Mouse (Mus musculus): ENCODE data around the gene Hoxc4. TPM values are rescaled to one million over a fixed set of nuclear protein-coding genes. Genes with fewer than 3 reads are reported as not detected.

The Hoxc4 gene
- polyA plus RNA-seq, 1 experiment from 2014 or later = not detected

GRCm38 (mm10) chr15:103060021-103060340, 41.2 kb downstream of the Hoxc4 start:
- no peak overlapping the region for H3K4me2 ChIP-seq (ENCODE audit: low read length)
- no peaks in the 10 kb centered on the region for H3K4me1 ChIP-seq (ENCODE audit: control insufficient read depth, insufficient read depth, low read length)
- no peak overlapping the region for H3K27ac ChIP-seq (ENCODE audit: low read length)
- peaks cover 83% of the 10 kb centered on the region for H3K27me3 ChIP-seq (ENCODE audit: control insufficient read depth, insufficient read depth, low read depth, low read length)
- WGBS = 3% methylated on average over 11 of the region's 11 CpGs
- no peak overlapping the region for H3K4me3 ChIP-seq (ENCODE audit: low read depth, low read length)
- ATAC-seq = no peak
- no peaks in the 10 kb centered on the region for H3K36me3 ChIP-seq (ENCODE audit: control insufficient read depth, insufficient read depth, low read length)
- H3K9me3 ChIP-seq (replicated peaks; ENCODE audit: control insufficient read depth, low read length, poor library complexity, severe bottlenecking) = no peaks in the 10 kb centered on the region
- no peak overlapping the region for H3K9ac ChIP-seq (ENCODE audit: low read depth, low read length)

GRCm38 (mm10) chr15:103060341-103061130, 41.8 kb downstream of the Hoxc4 start:
- H3K9me3 ChIP-seq (replicated peaks; ENCODE audit: control insufficient read depth, low read length, poor library complexity, severe bottlenecking) = no peaks in the 10 kb centered on the region
- no peaks in the 10 kb centered on the region for H3K36me3 ChIP-seq (ENCODE audit: control insufficient read depth, insufficient read depth, low read length)
- H3K4me2 ChIP-seq (ENCODE audit: low read length) = no peak overlapping the region
- ATAC-seq = no peak
- H3K27me3 ChIP-seq (ENCODE audit: control insufficient read depth, insufficient read depth, low read depth, low read length) = peaks cover 83% of the 10 kb centered on the region
- no peaks in the 10 kb centered on the region for H3K4me1 ChIP-seq (ENCODE audit: control insufficient read depth, insufficient read depth, low read length)
- no peak overlapping the region for H3K4me3 ChIP-seq (ENCODE audit: low read depth, low read length)
- H3K27ac ChIP-seq (ENCODE audit: low read length) = no peak overlapping the region
- H3K9ac ChIP-seq (ENCODE audit: low read depth, low read length) = no peak overlapping the region
- under 1% methylated on average over 36 of the region's 36 CpGs for WGBS

- Histone ChIP-seq H3K4me3 (ENCODE audit: low read depth, low read length) (no peak overlapping the region), H3K4me2 (ENCODE audit: low read length) (no peak overlapping the region), H3K27me3 (ENCODE audit: control insufficient read depth, insufficient read depth, low read depth, low read length) (peaks cover 84% of the 10 kb centered on the region), H3K9ac (ENCODE audit: low read depth, low read length) (no peak overlapping the region), H3K36me3 (ENCODE audit: control insufficient read depth, insufficient read depth, low read length) (no peaks in the 10 kb centered on the region), H3K27ac (ENCODE audit: low read length) (no peak overlapping the region), H3K4me1 (ENCODE audit: control insufficient read depth, insufficient read depth, low read length) (no peaks in the 10 kb centered on the region), H3K9me3 (replicated peaks; ENCODE audit: control insufficient read depth, low read length, poor library complexity, severe bottlenecking) (no peaks in the 10 kb centered on the region)
- no peak for ATAC-seq
- 1% methylated on average over 30 of the region's 30 CpGs for WGBS
Measured at GRCm38 (mm10) chr15:103061131-103061825, 42.5 kb downstream of the Hoxc4 start.

- Histone ChIP-seq H3K27me3 (ENCODE audit: control insufficient read depth, insufficient read depth, low read depth, low read length) (peaks cover 83% of the 10 kb centered on the region), H3K27ac (ENCODE audit: low read length) (no peak overlapping the region), H3K9ac (ENCODE audit: low read depth, low read length) (no peak overlapping the region), H3K4me2 (ENCODE audit: low read length) (no peak overlapping the region), H3K9me3 (replicated peaks; ENCODE audit: control insufficient read depth, low read length, poor library complexity, severe bottlenecking) (no peaks in the 10 kb centered on the region), H3K4me3 (ENCODE audit: low read depth, low read length) (no peak overlapping the region), H3K4me1 (ENCODE audit: control insufficient read depth, insufficient read depth, low read length) (no peaks in the 10 kb centered on the region), H3K36me3 (ENCODE audit: control insufficient read depth, insufficient read depth, low read length) (no peaks in the 10 kb centered on the region)
- 13% methylated on average over 2 of the region's 2 CpGs for WGBS
- no peak for ATAC-seq
Measured at GRCm38 (mm10) chr15:103061988-103062387, 43.3 kb downstream of the Hoxc4 start.

- peaks cover 90% of the 10 kb centered on the region for H3K27me3 ChIP-seq (ENCODE audit: control insufficient read depth, insufficient read depth, low read depth, low read length)
- no peak overlapping the region for H3K9ac ChIP-seq (ENCODE audit: low read depth, low read length)
- H3K36me3 ChIP-seq (ENCODE audit: control insufficient read depth, insufficient read depth, low read length) = no peaks in the 10 kb centered on the region
- H3K9me3 ChIP-seq (replicated peaks; ENCODE audit: control insufficient read depth, low read length, poor library complexity, severe bottlenecking) = no peaks in the 10 kb centered on the region
- H3K27ac ChIP-seq (ENCODE audit: low read length) = no peak overlapping the region
- no peaks in the 10 kb centered on the region for H3K4me1 ChIP-seq (ENCODE audit: control insufficient read depth, insufficient read depth, low read length)
- no peak for ATAC-seq
- H3K4me3 ChIP-seq (ENCODE audit: low read depth, low read length) = no peak overlapping the region
- WGBS = 51% methylated on average over 7 of the region's 7 CpGs
- no peak overlapping the region for H3K4me2 ChIP-seq (ENCODE audit: low read length)
Measured at GRCm38 (mm10) chr15:103065642-103066041, 46.9 kb downstream of the Hoxc4 start.

GRCm38 (mm10) chr15:103067701-103068100, 49.0 kb downstream of the Hoxc4 start:
- no peak overlapping the region for H3K4me2 ChIP-seq (ENCODE audit: low read length)
- no peak overlapping the region for H3K4me3 ChIP-seq (ENCODE audit: low read depth, low read length)
- ATAC-seq = no peak
- WGBS = 75% methylated on average over 4 of the region's 4 CpGs
- no peak overlapping the region for H3K9ac ChIP-seq (ENCODE audit: low read depth, low read length)
- no peak overlapping the region for H3K27ac ChIP-seq (ENCODE audit: low read length)
- peaks cover 83% of the 10 kb centered on the region for H3K27me3 ChIP-seq (ENCODE audit: control insufficient read depth, insufficient read depth, low read depth, low read length)
- no peaks in the 10 kb centered on the region for H3K36me3 ChIP-seq (ENCODE audit: control insufficient read depth, insufficient read depth, low read length)
- H3K4me1 ChIP-seq (ENCODE audit: control insufficient read depth, insufficient read depth, low read length) = no peaks in the 10 kb centered on the region
- H3K9me3 ChIP-seq (replicated peaks; ENCODE audit: control insufficient read depth, low read length, poor library complexity, severe bottlenecking) = no peaks in the 10 kb centered on the region

- Histone ChIP-seq H3K27me3 (ENCODE audit: control insufficient read depth, insufficient read depth, low read depth, low read length) (peaks cover 69% of the 10 kb centered on the region), H3K4me3 (ENCODE audit: low read depth, low read length) (no peak overlapping the region), H3K4me2 (ENCODE audit: low read length) (0 out of 2 replicates have a peak overlapping the region, but pooled peaks have one; percentile 15), H3K27ac (ENCODE audit: low read length) (no peak overlapping the region), H3K4me1 (ENCODE audit: control insufficient read depth, insufficient read depth, low read length) (no peaks in the 10 kb centered on the region), H3K9ac (ENCODE audit: low read depth, low read length) (no peak overlapping the region), H3K36me3 (ENCODE audit: control insufficient read depth, insufficient read depth, low read length) (no peaks in the 10 kb centered on the region), H3K9me3 (replicated peaks; ENCODE audit: control insufficient read depth, low read length, poor library complexity, severe bottlenecking) (no peaks in the 10 kb centered on the region)
- 1% methylated on average over 18 of the region's 18 CpGs for WGBS
- no peak for ATAC-seq
Measured at GRCm38 (mm10) chr15:103069173-103069572, 50.4 kb downstream of the Hoxc4 start.

GRCm38 (mm10) chr15:103071266-103071665, 52.5 kb downstream of the Hoxc4 start:
- Histone ChIP-seq H3K36me3 (ENCODE audit: control insufficient read depth, insufficient read depth, low read length) (no peaks in the 10 kb centered on the region), H3K9ac (ENCODE audit: low read depth, low read length) (no peak overlapping the region), H3K27ac (ENCODE audit: low read length) (no peak overlapping the region), H3K4me1 (ENCODE audit: control insufficient read depth, insufficient read depth, low read length) (no peaks in the 10 kb centered on the region), H3K4me3 (ENCODE audit: low read depth, low read length) (no peak overlapping the region), H3K27me3 (ENCODE audit: control insufficient read depth, insufficient read depth, low read depth, low read length) (peaks cover 53% of the 10 kb centered on the region), H3K4me2 (ENCODE audit: low read length) (no peak overlapping the region), H3K9me3 (replicated peaks; ENCODE audit: control insufficient read depth, low read length, poor library complexity, severe bottlenecking) (no peaks in the 10 kb centered on the region)
- WGBS = 56% methylated on average over 5 of the region's 5 CpGs
- no peak for ATAC-seq

- H3K36me3 ChIP-seq (ENCODE audit: control insufficient read depth, insufficient read depth, low read length) = no peaks in the 10 kb centered on the region
- H3K4me3 ChIP-seq (ENCODE audit: low read depth, low read length) = no peak overlapping the region
- no peak for ATAC-seq
- no peak overlapping the region for H3K27ac ChIP-seq (ENCODE audit: low read length)
- WGBS = 56% methylated on average over 11 of the region's 11 CpGs
- H3K27me3 ChIP-seq (ENCODE audit: control insufficient read depth, insufficient read depth, low read depth, low read length) = peaks cover 27% of the 10 kb centered on the region
- H3K4me1 ChIP-seq (ENCODE audit: control insufficient read depth, insufficient read depth, low read length) = no peaks in the 10 kb centered on the region
- no peak overlapping the region for H3K4me2 ChIP-seq (ENCODE audit: low read length)
- H3K9me3 ChIP-seq (replicated peaks; ENCODE audit: control insufficient read depth, low read length, poor library complexity, severe bottlenecking) = no peaks in the 10 kb centered on the region
- H3K9ac ChIP-seq (ENCODE audit: low read depth, low read length) = no peak overlapping the region
Measured at GRCm38 (mm10) chr15:103074663-103075415, 56.1 kb downstream of the Hoxc4 start.
